Mouse (Mus musculus): ENCODE data around the gene Rab40c.
A peak's percentile ranks its signal among the peaks of the same experiment; 100 is the strongest.

Gene Rab40c

DNA sequence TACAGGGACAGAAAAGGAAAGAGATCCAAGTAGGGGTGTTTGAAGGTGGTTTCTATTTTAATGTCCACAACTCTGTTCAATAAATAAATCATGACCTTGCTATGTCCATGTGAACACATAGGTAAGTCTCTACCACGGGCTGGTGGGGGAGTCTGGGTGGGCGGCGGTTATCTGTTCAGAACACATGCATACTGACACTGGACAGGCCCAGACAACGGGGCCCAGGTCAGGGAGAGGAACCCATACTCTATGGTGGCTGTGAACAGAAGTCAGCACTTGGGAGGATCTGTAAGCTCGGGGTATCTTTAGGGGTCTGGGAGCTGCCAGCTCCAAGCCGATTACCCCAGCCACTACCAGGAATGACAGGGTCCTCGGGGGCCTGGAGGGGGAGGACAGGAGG, 26.8 kb upstream of the Rab40c start:
- no peak for DNase-seq (ENCODE audit: low spot score in 2 of 2)

DNA sequence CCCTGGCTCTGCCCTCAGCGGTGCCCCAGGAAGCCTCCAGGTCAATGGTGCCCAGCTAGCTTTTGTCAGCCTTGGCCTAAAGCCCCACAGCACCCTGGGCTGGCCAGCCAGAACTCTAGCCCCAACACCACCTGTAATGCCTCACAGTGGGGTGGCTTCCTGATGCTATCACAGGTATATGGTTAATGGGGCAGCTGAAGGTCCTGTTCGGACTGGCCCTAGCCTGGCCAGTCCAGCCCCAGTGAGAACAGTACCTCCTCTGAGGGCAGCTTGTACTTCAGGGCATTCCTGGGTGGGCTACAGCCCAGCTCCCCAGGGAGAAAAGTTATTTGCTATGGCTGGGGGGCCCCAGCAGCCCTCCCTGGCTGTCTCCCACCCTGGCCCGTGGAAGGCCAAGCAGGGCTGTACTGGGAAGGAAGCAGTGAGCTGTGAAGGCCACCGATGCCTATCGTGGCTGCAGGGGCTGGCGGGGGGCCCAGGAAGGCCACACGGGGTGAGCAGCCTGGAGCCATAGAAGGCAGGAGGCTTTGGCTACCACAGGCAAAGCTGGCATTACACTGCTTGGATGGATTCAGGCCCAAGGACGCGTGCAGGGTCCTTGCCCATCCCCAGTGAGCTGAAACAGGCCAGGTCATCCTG, 26.1 kb upstream of the Rab40c start:
- peak in 1 of 2 experiments; percentile 69 for DNase-seq (ENCODE audit: low spot score in 2 of 2)

DNA sequence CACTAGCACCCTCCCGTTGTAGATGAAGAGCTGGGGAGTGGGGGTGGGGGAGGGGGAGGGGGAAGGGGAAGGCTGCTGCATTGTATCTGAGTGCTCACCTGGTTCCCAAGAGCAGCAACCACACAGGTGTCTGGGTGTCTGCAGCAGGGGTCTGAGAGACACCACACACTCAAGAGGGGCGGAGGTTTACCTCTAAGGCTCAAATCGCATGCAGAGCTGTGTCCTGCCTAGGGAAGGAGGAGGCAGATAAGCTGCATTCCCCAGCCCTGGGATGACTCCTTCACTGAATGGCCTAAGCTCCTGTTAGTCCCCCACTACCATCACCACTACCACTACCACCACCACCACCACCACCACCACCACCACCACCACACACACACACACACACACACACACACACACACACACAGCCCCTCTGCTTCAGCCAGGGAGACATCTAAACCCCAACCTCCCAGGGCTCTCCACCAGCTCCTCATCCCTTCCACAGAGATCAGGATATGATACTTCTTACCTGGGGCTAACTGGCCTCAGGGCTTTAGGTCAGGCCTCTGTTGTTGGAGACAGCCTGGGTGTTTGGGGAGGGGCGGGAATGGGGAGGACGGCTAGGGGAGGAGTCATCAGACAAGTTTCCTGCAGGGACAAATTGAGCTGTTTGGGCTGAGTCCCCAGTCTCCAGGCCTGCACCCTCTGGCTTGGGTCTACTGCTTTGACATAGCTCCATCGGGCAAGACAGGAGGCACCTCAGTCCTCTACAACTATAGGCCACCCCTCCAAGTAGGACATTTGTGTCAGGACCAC, 25.0 kb upstream of the Rab40c start, which contains the start of the genes Pigq and Nhlrc4:
Gene Pigq, minus strand, starts transcription at position 571 of the 798 bp plus-strand sequence.
Gene Nhlrc4, minus strand, starts transcription at position 596 of the 798 bp plus-strand sequence.
- peak; percentile 59 to 72 for DNase-seq (ENCODE audit: low spot score in 2 of 2)

DNA sequence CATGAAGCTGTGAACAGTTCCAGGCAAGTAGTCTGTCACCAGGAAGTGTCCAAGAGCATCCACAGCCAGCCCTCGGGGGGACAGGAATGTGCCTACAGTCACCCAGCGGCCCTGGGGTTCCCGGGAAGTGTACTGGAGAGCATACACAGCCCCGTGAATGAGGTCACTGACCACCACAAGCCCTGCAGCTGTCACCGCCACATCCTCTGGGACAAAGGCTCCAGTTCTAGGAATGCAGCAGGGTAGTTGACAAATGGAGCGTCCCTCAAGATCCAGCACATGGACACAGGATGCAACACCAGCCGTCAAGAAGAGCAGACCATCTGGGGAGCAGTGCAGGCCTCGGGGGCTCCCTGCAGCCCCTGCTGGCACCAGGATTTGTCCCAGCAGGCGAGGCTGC, 24.2 kb upstream of the Rab40c start:
- DNase-seq (ENCODE audit: low spot score in 2 of 2), result peak in 1 of 2 experiments; percentile 73

DNA sequence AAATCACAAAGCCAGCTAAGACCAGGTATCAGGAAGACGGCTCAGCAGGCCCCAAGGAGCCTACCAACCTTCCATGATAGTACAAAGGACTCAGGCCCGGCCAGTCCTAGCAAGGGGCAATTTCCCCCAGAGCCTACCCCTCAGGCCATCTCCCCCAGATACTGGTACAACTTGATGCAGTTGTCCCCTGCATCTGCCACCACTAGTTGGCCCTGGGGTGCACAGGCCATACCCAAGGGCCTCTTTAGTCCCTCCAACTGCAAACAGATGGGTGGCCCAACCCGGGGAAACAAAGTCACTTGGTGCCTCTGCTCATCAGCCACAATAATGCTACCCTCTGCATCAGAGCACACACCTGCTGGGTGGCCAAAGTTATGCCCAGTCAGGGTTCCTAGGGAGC, 23.7 kb upstream of the Rab40c start:
- DNase-seq (ENCODE audit: low spot score in 2 of 2), result peak; percentile 54 to 81

GRCm38 (mm10) chr17:25942597-25943151, 23.1 kb upstream of the Rab40c start:
- peak; percentile 89 to 90 for DNase-seq (ENCODE audit: low spot score in 2 of 2)

DNA sequence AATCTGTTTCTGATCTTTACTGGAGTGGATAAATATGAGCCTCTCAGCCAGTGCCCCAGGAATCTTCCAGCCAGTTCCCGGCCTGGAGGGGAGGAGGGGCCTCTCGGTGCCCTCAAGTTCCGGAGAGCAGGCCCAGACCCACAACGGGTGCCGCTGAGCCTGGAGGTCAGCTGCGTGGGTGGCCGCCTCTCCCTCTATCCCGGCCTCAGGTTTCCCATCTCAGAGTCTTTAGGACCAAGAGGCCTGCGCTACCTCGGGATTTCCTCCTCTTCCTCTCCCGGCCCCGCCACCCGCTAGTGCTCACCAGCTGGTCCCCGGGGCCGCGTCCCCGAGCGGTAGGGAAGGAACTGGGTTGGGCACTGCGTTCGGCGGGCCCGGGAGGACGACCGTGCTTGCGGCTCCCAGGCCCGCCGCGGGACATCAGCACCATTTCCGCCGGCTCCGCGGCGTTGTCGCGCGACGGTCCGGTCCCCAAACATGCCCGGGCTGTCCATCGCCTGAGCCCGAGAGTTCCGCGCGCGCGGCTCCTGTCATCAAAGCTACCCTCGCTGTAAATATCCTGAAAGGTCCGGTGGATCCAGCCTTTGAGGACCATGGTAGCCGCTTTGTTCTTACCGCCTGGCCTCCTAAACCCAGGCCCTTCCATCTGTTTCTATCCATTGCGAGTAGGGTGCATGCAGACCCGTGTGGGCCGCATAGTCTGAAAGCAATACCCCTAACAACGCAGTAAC, 22.1 kb upstream of the Rab40c start:
- DNase-seq (ENCODE audit: low spot score in 2 of 2), result peak; percentile 77 to 93

DNA sequence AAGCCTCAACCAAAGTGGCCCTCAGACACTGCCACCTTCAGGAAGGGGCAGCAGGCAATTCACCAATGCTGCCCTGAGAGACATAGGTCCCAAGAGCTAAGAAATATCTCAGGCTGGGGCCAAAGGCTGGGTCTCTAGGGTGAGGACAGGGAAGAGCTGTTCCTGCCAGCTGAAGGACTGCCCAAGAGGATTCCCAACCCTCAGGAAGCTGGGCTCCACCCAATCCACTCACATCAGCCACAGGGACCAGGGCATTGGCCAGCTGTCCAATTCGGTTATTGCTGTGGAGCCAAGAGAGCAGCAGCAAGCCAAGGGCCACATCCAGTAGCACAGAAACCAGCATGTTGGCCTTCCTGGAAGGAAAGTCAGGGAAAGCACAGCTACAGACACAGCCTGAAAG, 15.0 kb upstream of the Rab40c start:
- DNase-seq (ENCODE audit: low spot score in 2 of 2), result no peak

GRCm38 (mm10) chr17:25925348-25925747, 5.8 kb upstream of the Rab40c start:
- DNase-seq (ENCODE audit: low spot score in 2 of 2), result no peak

GRCm38 (mm10) chr17:25922120-25922519, 2.6 kb upstream of the Rab40c start:
- DNase-seq (ENCODE audit: low spot score in 2 of 2), result no peak

GRCm38 (mm10) chr17:25919786-25920642, 487 bp upstream of the Rab40c start:
- DNase-seq (ENCODE audit: low spot score in 2 of 2), result peak; percentile 100

- no peak for DNase-seq (ENCODE audit: low spot score in 2 of 2)
Measured at GRCm38 (mm10) chr17:25918037-25918750, 1.3 kb downstream of the Rab40c start.

DNA sequence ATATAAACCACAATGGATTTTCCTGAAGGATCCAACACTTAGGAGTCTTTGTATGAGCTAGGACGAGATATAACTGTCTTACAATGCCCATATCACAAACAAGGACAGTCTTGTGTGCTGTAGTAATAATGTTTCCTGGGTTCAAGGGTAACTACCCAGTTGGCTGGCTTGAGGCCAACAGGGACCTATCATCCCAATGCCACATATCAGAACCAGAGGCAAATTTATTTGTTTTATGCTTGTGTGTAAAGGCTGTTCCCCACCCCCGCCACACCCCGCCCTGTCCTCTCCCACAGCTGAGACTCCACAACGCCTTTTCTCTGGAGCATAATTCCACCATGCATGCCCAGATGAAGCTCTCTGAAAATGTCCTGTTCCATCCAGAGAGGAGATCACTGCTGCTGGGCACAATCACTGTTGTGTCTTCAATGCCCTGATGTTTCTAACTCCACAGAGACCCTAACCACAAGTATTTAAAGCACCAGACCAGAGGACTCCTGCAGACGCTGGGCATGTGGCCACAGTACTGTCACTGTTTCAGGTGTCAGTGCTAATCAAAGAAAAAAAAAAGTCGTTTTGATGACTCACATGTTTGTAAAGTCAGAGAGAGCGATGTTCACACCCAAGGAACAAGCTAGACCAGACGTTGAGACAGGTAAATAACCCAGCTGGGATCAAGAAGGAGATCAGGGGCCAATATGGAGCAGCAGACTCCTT, 2.4 kb downstream of the Rab40c start:
- DNase-seq (ENCODE audit: low spot score in 2 of 2), result no peak

- no peak for DNase-seq (ENCODE audit: low spot score in 2 of 2)
Measured at GRCm38 (mm10) chr17:25914295-25914694, 5.2 kb downstream of the Rab40c start.

GRCm38 (mm10) chr17:25913877-25914275, 5.7 kb downstream of the Rab40c start:
- DNase-seq (ENCODE audit: low spot score in 2 of 2), result no peak

GRCm38 (mm10) chr17:25913186-25913876, 6.2 kb downstream of the Rab40c start:
- no peak for DNase-seq (ENCODE audit: low spot score in 2 of 2)

DNA sequence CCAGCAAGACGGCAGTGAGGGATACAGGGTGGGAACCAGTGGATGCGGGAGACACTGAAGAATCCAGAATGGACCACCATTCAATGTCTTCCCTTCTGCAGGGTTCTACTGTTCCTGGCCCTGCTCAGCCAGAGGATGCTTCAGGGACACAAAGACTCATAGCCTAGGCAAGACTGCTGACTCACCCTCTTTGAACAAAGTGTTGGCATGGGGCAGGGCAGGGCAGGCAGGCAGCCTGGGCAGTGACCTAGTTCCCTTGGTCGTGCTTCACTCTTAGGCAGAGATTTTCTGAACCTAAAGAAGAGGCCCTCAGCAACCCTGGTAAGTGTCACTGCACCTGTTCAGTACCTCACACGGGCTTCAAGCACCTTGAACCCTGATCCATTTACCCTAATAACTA, 7.7 kb downstream of the Rab40c start:
- DNase-seq (ENCODE audit: low spot score in 2 of 2), result no peak

- DNase-seq (ENCODE audit: low spot score in 2 of 2), result no peak
Measured at GRCm38 (mm10) chr17:25907640-25908039, 11.9 kb downstream of the Rab40c start.

DNA sequence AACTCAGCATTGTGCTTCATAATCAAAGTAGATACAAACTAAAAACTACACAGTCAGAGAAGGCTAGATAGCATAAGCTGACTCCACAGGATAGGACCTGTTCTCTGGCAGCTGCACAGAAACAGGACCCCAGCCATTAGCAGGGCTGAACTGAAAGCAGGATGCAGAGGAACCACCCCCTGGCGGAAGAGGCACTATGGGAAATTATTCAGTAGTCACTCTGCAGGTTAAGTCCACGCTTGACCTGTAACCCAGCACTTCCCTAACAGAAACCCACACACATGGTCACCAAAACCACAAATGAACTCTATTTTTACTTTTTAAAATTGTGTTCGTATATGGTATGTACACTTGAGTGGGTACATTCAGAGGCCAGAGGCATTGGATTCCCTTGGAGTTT, 16.5 kb downstream of the Rab40c start:
- no peak for DNase-seq (ENCODE audit: low spot score in 2 of 2)

Measured in spleen, postnatal 4 days (tissue).